Mouse (Mus musculus) layer of hippocampus, adult 6 months (tissue): ENCODE data around the gene Minar1. TPM values are rescaled to one million over a fixed set of nuclear protein-coding genes. Genes with fewer than 3 reads are reported as not detected.

Experiments
- long read RNA-seq, 2 experiments: library from polyadenylated mRNA; unstranded; transcript quantifications; one replicate each; pipeline ENCODE4 v2.0.0; 2019 to 2020
- polyA plus RNA-seq: library from polyadenylated mRNA; unstranded; fragments of <200 nt; fragmentation: Nextera tagmentation; gene quantifications from 2 replicates; pipeline ENCODE4 v1.2.3, GENCODE M21; 2021

Minar1 gene
- polyA plus RNA-seq = 0.60 and 0.92 TPM in 2 replicates
- long read RNA-seq, experiment 1 = 0 reads
- long read RNA-seq, experiment 2 = 0 reads

DNA sequence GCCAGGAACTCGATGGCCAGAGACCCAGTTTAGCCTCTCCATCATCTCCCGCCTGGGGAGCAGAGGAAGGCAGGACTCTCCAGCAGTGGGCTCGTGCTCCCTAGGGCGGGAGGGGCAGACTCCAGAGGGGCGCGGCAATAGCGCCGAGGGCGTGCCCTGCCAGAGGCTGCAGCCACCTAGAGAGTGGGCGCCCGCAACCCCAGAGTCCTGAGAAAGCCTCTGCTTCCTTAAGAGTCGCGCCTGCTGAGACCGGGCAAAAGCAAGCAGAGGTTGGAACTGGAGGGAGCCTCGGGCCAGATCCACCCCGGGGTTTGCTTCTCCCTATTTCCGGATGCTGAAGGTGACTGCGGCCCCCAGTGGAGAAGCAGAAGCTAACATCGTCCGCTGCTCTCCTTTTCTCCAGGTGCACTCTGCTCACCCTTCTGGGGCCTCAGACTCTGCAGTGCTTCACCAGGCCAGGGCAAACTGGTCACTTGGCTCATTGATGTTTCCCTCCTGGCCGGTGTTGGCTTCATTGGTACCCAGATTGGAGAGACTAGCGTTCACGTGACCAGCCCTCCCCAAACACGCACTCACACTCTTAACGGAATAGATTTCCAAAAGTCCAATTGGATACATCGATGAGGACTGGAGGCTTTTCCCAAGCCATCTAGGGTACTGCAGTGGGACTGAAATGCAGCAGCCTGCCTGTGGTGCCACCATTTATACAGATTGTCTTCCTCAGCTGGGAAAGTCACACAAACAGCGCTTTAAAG, at the start of gene Minar1:
Minar1 (minus strand) TSS at position 120 of the 755 bp plus-strand sequence.

Other genes with a start within 250 kb of the Minar1 start
- gene Tmed3, start 81.9 kb upstream of the Minar1 start, polyA plus RNA-seq = 77.1 and 89.3 TPM in 2 replicates
- gene Ankrd34c, start 115.3 kb upstream of the Minar1 start, polyA plus RNA-seq = 1.4 and 1.5 TPM in 2 replicates